Mouse (Mus musculus) neutrophil, adult 59 days (primary cell): Measurements from ENCODE around the gene Slain2. TPM values are rescaled to one million over a fixed set of nuclear protein-coding genes. Genes with fewer than 3 reads are reported as not detected.

Source experiments
- total RNA-seq, 2 experiments: library from RNA; stranded (reverse); gene quantifications; 1 replicate in 1 of 2; 2 replicates in 1 of 2; pipeline ENCODE4 v1.2.4; 2023

Gene Slain2
- total RNA-seq = 10 to 100 TPM; 85.5 to 93.7 TPM

GRCm38 (mm10) chr5:72913648-72914557 is at the start of gene Slain2:
Slain2 (plus strand) TSS chr5:72914304.

GRCm38 (mm10) chr5:72868091-72868875 is 45.8 kb upstream of the Slain2 start, which contains the start of gene Tec:
Tec (minus strand) TSS chr5:72868483.

GRCm38 (mm10) chr5:72974602-72975001 is 60.5 kb downstream of the Slain2 start, which contains the start of gene Gm10135:
Gm10135 (minus strand) TSS chr5:72974702.

GRCm38 (mm10) chr5:73006784-73007581 is 92.9 kb downstream of the Slain2 start, which contains the start of gene Slc10a4:
Slc10a4 (plus strand) TSS chr5:73006883.

Other genes starting within 250 kb of the Slain2 start
- under 1 TPM; 0.68 to 0.78 TPM for gene Txk, start 161.5 kb upstream of the Slain2 start, total RNA-seq
- 10 to 100 TPM; 28.2 to 30.8 TPM for gene Tec, start 45.8 kb upstream of the Slain2 start, total RNA-seq
- not detected for gene Gm10135, start 60.4 kb downstream of the Slain2 start, total RNA-seq
- not detected for gene Slc10a4, start 92.6 kb downstream of the Slain2 start, total RNA-seq